Mouse (Mus musculus) lung, embryonic 14.5 days (tissue): ENCODE measurements at regions not wholly inside any gene's neighbourhood (a gene's known extent, or its start where the extent isn't known, plus 50 kb on each side); places are given as distances from the start of the nearest gene placed in this dataset.

Experiments used
- ATAC-seq: fragments of 200-750 bp; cut with Nextera tagmentation; 2 replicates; pipeline ENCODE4 v1.8.0; 2017; ENCODE audit warnings: mild to moderate bottlenecking, moderate TSS enrichment, moderate library complexity; ENCODE audit not compliant: insufficient read depth
- DNase-seq: peaks from one replicate; pipeline ENCODE4 v3.0.0-alpha.2; 2015
- H3K27ac ChIP-seq: fragments of 300-500 bp; sonication (generic); 2 replicates; pipeline ENCODE4 v1.5.1; 2014; ENCODE audit warnings: low read depth, mild to moderate bottlenecking, moderate library complexity
- H3K27me3 ChIP-seq: fragments of 300-500 bp; sonication (generic); 2 replicates; pipeline ENCODE4 v1.6.1; 2014; ENCODE audit warnings: low read length, control low read depth; ENCODE audit not compliant: insufficient read depth
- H3K36me3 ChIP-seq: fragments of 300-500 bp; sonication (generic); 2 replicates; pipeline ENCODE4 v1.6.1; 2014; ENCODE audit warnings: control low read depth; ENCODE audit not compliant: insufficient read depth
- H3K4me1 ChIP-seq: fragments of 300-500 bp; sonication (generic); 2 replicates; pipeline ENCODE4 v1.6.1; 2014; ENCODE audit warnings: antibody characterized with exemption, control low read depth; ENCODE audit not compliant: insufficient read depth
- H3K4me2 ChIP-seq: fragments of 300-500 bp; sonication (generic); 2 replicates; pipeline ENCODE4 v1.6.1; 2014; ENCODE audit warnings: mild to moderate bottlenecking
- H3K4me3 ChIP-seq: fragments of 300-500 bp; sonication (generic); 2 replicates; pipeline ENCODE4 v1.5.1; 2014; ENCODE audit warnings: low read depth, low read length
- H3K9ac ChIP-seq: fragments of 300-500 bp; sonication (generic); 2 replicates; pipeline ENCODE4 v1.6.1; 2014
- H3K9me3 ChIP-seq: fragments of 300-500 bp; sonication (generic); 2 replicates; pipeline ENCODE4 v1.6.1; 2016; ENCODE audit warnings: low read depth, low read length, control low read depth
- CTCF ChIP-seq: IDR thresholded peaks from 2 replicates; pipeline ENCODE4 v1.5.1; 2016; ENCODE audit warnings: antibody characterized with exemption, low read depth
- whole genome bisulfite sequencing: fragments of 180-500 bp; shearing (Covaris S2); extraction: QIAGEN DNeasy Blood & Tissue Kit; methylation state at CpG from one replicate; pipeline ENCODE4 v1.1.7; 2014; 5-methylcytosine and 5-hydroxymethylcytosine counted together

DNA sequence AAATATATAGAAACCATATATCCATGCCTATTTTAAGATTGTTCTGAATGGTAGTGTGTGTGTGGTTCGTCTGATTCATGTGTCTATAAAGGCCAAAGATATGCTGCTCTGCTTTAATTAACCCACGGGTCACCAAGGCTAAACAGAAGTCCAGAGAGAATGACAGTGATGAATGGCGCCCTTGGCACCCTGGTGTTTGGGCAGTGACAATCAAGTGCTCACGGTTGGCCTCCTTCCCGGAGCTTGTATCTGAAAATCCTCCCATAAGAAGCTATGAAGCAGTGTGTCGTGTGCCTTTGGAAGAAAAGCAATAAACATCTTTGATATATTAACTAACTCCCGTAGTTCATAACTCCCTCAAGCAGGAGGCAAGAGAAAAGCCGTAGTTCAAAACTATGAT, 205.4 kb downstream of the 1700129C05Rik start:
- Histone ChIP-seq H3K9me3 (no peaks in the 10 kb centered on the region), H3K4me1 (no peaks in the 10 kb centered on the region), H3K27ac (no peak overlapping the region), H3K9ac (no peak overlapping the region), H3K4me2 (peak overlapping the region; percentile 14; the same call in 1 of the 2 replicates), H3K36me3 (no peaks in the 10 kb centered on the region), H3K4me3 (no peak overlapping the region), H3K27me3 (no peaks in the 10 kb centered on the region)
- DNase-seq (peak; percentile 71), ATAC-seq (peak; percentile 63; the same call in 1 of the 2 replicates)
- no peak for TF ChIP-seq CTCF
- 15% methylated on average over 8 of the region's 8 CpGs for WGBS

DNA sequence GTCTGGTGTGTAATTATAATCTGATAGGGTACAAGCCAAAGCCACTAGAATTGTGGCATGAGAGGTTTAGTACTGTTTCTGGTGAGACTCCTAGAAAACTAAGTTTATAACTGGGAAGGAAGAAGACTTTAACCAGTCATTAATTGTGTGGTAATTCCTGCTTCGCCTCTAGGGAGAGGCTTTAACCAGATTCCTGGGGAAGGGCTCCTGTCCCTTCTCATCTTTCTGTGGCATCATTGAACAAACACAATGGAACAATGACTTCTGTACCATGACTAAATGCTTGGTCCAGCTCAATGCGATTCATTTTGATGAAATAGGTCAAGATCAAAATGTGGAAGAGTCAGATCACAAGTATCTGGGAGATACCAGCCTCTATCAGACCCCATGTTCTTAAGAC, 206.6 kb downstream of the 1700129C05Rik start:
- H3K4me1 ChIP-seq = no peaks in the 10 kb centered on the region
- DNase-seq (no peak), ATAC-seq (no peak)
- TF ChIP-seq CTCF = no peak
- WGBS = 82% methylated on average over 2 of the region's 2 CpGs
- no peak overlapping the region for H3K9ac ChIP-seq
- H3K4me2 ChIP-seq = no peak overlapping the region
- H3K36me3 ChIP-seq = no peaks in the 10 kb centered on the region
- no peak overlapping the region for H3K4me3 ChIP-seq
- H3K27me3 ChIP-seq = no peaks in the 10 kb centered on the region
- no peak overlapping the region for H3K27ac ChIP-seq
- H3K9me3 ChIP-seq = no peaks in the 10 kb centered on the region

- Histone ChIP-seq H3K9me3 (no peaks in the 10 kb centered on the region), H3K9ac (no peak overlapping the region), H3K27ac (no peak overlapping the region), H3K4me3 (no peak overlapping the region), H3K4me2 (no peak overlapping the region), H3K4me1 (no peaks in the 10 kb centered on the region), H3K27me3 (no peaks in the 10 kb centered on the region), H3K36me3 (no peaks in the 10 kb centered on the region)
- 56% methylated on average over 9 of the region's 9 CpGs for WGBS
- peak; percentile 12 for DNase-seq
- no peak for ATAC-seq
- 0 out of 2 replicates have a peak, but pooled peaks have one; percentile 10 for TF ChIP-seq CTCF
These were observed 224.8 kb downstream of the 1700129C05Rik start for GRCm38 (mm10) chr14:58917853-58918252.

- no peak for ATAC-seq
- TF ChIP-seq CTCF = no peak
- Histone ChIP-seq H3K9me3 (no peaks in the 10 kb centered on the region), H3K4me3 (no peak overlapping the region), H3K36me3 (no peaks in the 10 kb centered on the region), H3K27me3 (no peaks in the 10 kb centered on the region), H3K4me1 (no peaks in the 10 kb centered on the region), H3K27ac (no peak overlapping the region), H3K4me2 (no peak overlapping the region), H3K9ac (no peak overlapping the region)
- WGBS = 67% methylated on average over 3 of the region's 3 CpGs
- DNase-seq = no peak
These were observed 225.5 kb downstream of the 1700129C05Rik start for GRCm38 (mm10) chr14:58917228-58917627.

GRCm38 (mm10) chr14:58914937-58915336, 227.8 kb downstream of the 1700129C05Rik start:
- H3K27me3 ChIP-seq = no peaks in the 10 kb centered on the region
- H3K4me1 ChIP-seq = no peaks in the 10 kb centered on the region
- no peak overlapping the region for H3K27ac ChIP-seq
- H3K36me3 ChIP-seq = no peaks in the 10 kb centered on the region
- DNase-seq = no peak
- TF ChIP-seq CTCF = peak; percentile 36
- WGBS = 89% methylated on average over 3 of the region's 3 CpGs
- H3K4me3 ChIP-seq = no peak overlapping the region
- no peaks in the 10 kb centered on the region for H3K9me3 ChIP-seq
- ATAC-seq = no peak
- no peak overlapping the region for H3K4me2 ChIP-seq
- H3K9ac ChIP-seq = no peak overlapping the region

DNA sequence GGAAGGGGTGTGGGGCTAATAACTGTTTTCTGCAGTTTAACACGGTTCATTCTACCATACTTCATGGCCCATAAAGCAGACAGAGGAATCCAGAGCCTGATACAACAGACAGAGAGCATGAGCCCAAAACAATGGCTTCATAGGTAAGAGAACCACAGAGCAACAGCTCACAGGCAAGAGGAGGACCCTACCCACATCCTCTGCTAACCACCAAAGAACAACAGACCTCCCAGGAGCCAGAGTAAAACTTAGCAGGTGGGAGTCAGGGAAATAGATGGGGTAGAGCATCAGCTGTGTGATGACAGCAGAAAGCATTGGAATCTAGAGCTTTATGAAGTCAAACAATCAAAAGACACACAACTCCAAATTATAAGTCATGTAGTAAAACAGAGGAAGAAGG, 231.8 kb downstream of the 1700129C05Rik start:
- H3K9me3 ChIP-seq = no peaks in the 10 kb centered on the region
- no peak overlapping the region for H3K9ac ChIP-seq
- H3K4me2 ChIP-seq = no peak overlapping the region
- H3K27me3 ChIP-seq = no peaks in the 10 kb centered on the region
- ATAC-seq (no peak), DNase-seq (no peak)
- no peak overlapping the region for H3K4me3 ChIP-seq
- no peak for TF ChIP-seq CTCF
- no peaks in the 10 kb centered on the region for H3K36me3 ChIP-seq
- H3K4me1 ChIP-seq = no peaks in the 10 kb centered on the region
- 90% methylated on average over 1 of the region's 1 CpGs for WGBS
- H3K27ac ChIP-seq = no peak overlapping the region

DNA sequence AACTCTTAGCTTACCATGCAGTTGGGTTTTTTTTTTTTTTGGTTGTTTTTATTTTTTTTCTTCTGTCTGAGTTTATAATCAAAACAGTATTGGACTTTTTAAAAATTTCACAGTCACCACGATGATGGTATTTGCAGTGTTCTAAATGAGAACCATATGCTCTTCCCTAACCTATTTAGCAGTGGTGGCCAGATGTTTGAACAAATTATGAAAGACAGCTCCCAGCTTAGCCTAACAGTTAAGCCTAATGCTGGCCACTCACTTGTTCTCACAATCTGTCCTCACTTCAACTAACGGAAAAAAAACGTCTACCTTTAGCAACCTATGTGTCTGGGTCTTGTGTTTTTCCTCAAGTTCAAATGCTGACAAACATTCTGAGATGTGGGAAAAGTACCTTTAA, 234.8 kb downstream of the 1700129C05Rik start:
- H3K4me2 ChIP-seq = no peak overlapping the region
- no peaks in the 10 kb centered on the region for H3K4me1 ChIP-seq
- no peaks in the 10 kb centered on the region for H3K36me3 ChIP-seq
- 53% methylated on average over 3 of the region's 3 CpGs for WGBS
- H3K9ac ChIP-seq = no peak overlapping the region
- H3K9me3 ChIP-seq = no peaks in the 10 kb centered on the region
- ATAC-seq = 0 out of 2 replicates have a peak, but pooled peaks have one; percentile 52
- no peak overlapping the region for H3K27ac ChIP-seq
- no peak for TF ChIP-seq CTCF
- H3K27me3 ChIP-seq = no peaks in the 10 kb centered on the region
- DNase-seq = peak; percentile 69
- no peak overlapping the region for H3K4me3 ChIP-seq

- ATAC-seq = no peak
- peak; percentile 73 for DNase-seq
These were observed 235.3 kb downstream of the 1700129C05Rik start for GRCm38 (mm10) chr14:58907359-58907758.

More at GRCm38 (mm10) chr14:58907359-58907758, 235.3 kb downstream of the 1700129C05Rik start:
- H3K27me3 ChIP-seq = no peaks in the 10 kb centered on the region
- no peaks in the 10 kb centered on the region for H3K4me1 ChIP-seq
- H3K9me3 ChIP-seq = no peaks in the 10 kb centered on the region
- TF ChIP-seq CTCF = no peak
- H3K4me2 ChIP-seq = no peak overlapping the region
- H3K4me3 ChIP-seq = no peak overlapping the region
- WGBS = 68% methylated on average over 3 of the region's 3 CpGs
- H3K27ac ChIP-seq = no peak overlapping the region
- no peaks in the 10 kb centered on the region for H3K36me3 ChIP-seq
- no peak overlapping the region for H3K9ac ChIP-seq
